Mouse (Mus musculus) testis, adult 2 months (tissue): Measurements from ENCODE around the gene Rnf220.

ENCODE experiments used
- CTCF ChIP-seq: fragments of 200-500 bp; IDR thresholded peaks from 2 replicates; pipeline ENCODE4 v1.5.1; 2012; ENCODE audit warnings: low read depth, mild to moderate bottlenecking, inconsistent platforms, low read length, moderate library complexity; ENCODE audit not compliant: control insufficient read depth, insufficient read depth, insufficient replicate concordance
- POLR2A ChIP-seq: fragments of 200-500 bp; IDR thresholded peaks from 2 replicates; pipeline ENCODE4 v1.6.1; 2012; ENCODE audit warnings: low read depth, mild to moderate bottlenecking, inconsistent platforms, low read length, moderate library complexity; ENCODE audit not compliant: control insufficient read depth

GRCm38 (mm10) chr4:117539329-117539980, 42.6 kb upstream of the Rnf220 start:
- no peak for TF ChIP-seq CTCF
- TF ChIP-seq POLR2A: no peak
